Mouse (Mus musculus) urinary bladder, postnatal 10 days (tissue): Measurements from ENCODE around the gene Ticam1.
"Not testable (repeated sequence)": the region's sequence is repeated elsewhere in the genome, so short reads cannot be mapped to it uniquely, and the experiment has no call there.

Experiments
- DNase-seq: peaks from one replicate; pipeline ENCODE4 v3.0.0; 2022; ENCODE audit warnings: low spot score

The Ticam1 gene

GRCm38 (mm10) chr17:56262645-56263094 is 13.9 kb downstream of the Ticam1 start:
- no peak for DNase-seq

GRCm38 (mm10) chr17:56261166-56261565 is 15.4 kb downstream of the Ticam1 start:
- no peak for DNase-seq

GRCm38 (mm10) chr17:56259301-56260037 is 17.1 kb downstream of the Ticam1 start:
- DNase-seq = no peak

- DNase-seq = not testable (repeated sequence)
These were observed 17.8 kb downstream of the Ticam1 start for GRCm38 (mm10) chr17:56258812-56259211.

GRCm38 (mm10) chr17:56258269-56258668 is 18.3 kb downstream of the Ticam1 start:
- DNase-seq = not testable (repeated sequence)

GRCm38 (mm10) chr17:56257181-56257894 is 19.2 kb downstream of the Ticam1 start:
- DNase-seq = no peak

- DNase-seq = peak; percentile 51
These were observed 20.2 kb downstream of the Ticam1 start, which contains the start of gene Fem1a for GRCm38 (mm10) chr17:56256239-56256881. Gene Fem1a (plus strand): TSS chr17:56256810.

GRCm38 (mm10) chr17:56255863-56256238 is 20.7 kb downstream of the Ticam1 start:
- DNase-seq = peak; percentile 98

- DNase-seq = no peak
These were observed 21.2 kb downstream of the Ticam1 start for GRCm38 (mm10) chr17:56255429-56255828.

- no peak for DNase-seq
These were observed 21.9 kb downstream of the Ticam1 start for GRCm38 (mm10) chr17:56254695-56255094.

- no peak for DNase-seq
These were observed 25.3 kb downstream of the Ticam1 start for GRCm38 (mm10) chr17:56251136-56251829.

- no peak for DNase-seq
These were observed 31.0 kb downstream of the Ticam1 start for GRCm38 (mm10) chr17:56245608-56246007.

GRCm38 (mm10) chr17:56241541-56242401 is 34.8 kb downstream of the Ticam1 start:
- peak; percentile 85 for DNase-seq

GRCm38 (mm10) chr17:56233818-56234469 is 42.6 kb downstream of the Ticam1 start:
- no peak for DNase-seq

- no peak for DNase-seq
These were observed 43.2 kb downstream of the Ticam1 start for GRCm38 (mm10) chr17:56233389-56233788.

GRCm38 (mm10) chr17:56229943-56230342 is 46.6 kb downstream of the Ticam1 start:
- no peak for DNase-seq

- no peak for DNase-seq
These were observed 50.0 kb downstream of the Ticam1 start for GRCm38 (mm10) chr17:56226566-56226965.

- no peak for DNase-seq
These were observed 51.7 kb downstream of the Ticam1 start for GRCm38 (mm10) chr17:56224916-56225315.

GRCm38 (mm10) chr17:56219805-56220204 is 56.8 kb downstream of the Ticam1 start:
- DNase-seq = no peak
